Mouse (Mus musculus) T-helper 2 cell (primary cell): ENCODE results near the gene Plekha7.

Source experiments
- in situ Hi-C: fragments of 300-600 bp; cut with MboI, MseI; formaldehyde crosslinking; loops from one replicate; pipeline ENCODE4 v1.15.1; 2025; ENCODE audit warnings: high pct_unique_total_duplicates

The Plekha7 gene

DNA sequence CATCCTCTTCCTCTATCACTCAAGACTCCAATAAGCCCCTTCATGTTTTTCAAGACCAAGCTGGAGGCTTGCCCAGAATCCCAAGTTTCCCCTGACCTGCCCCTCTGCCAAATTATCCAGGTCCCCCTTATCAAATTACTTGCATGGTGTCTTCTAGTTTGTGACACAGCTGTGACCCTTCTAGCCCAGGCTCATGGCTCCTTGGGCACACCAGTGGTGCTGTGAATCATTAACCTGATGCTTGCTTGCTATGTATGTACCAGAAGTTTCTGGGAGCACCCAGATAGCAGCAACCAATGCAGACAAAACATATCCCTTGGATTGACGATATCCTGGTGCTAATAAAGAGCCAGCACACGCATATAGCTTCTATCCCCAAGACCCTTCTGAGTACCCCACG, 19.2 kb downstream of the Plekha7 start:
- in situ Hi-C loops: loop anchor here (5.0 kb wide), 1 partner anchor 37 kb away; no protein-coding TSS in a partner anchor

DNA sequence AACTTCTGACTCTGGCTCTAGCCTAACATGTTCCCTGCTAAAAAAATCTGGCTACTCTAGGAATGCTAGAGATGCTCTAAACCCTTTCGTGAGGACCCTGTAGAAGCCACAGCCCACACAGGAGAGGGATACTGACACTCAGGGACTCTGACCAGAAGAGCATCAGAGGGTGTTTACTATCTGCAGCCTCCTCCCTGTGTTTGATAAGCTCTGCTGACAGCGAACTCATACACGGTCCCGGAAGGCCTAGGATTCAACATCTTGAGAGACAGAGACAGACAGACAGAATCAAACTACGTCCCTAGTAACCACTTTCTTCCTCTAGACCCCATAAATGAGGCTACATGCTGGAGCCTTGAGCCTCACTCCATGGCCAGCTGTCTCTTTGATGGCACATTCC, 20.2 kb downstream of the Plekha7 start:
- in situ Hi-C loops: loop anchor here (5.0 kb wide), 1 partner anchor 36 kb away; no protein-coding TSS in a partner anchor

DNA sequence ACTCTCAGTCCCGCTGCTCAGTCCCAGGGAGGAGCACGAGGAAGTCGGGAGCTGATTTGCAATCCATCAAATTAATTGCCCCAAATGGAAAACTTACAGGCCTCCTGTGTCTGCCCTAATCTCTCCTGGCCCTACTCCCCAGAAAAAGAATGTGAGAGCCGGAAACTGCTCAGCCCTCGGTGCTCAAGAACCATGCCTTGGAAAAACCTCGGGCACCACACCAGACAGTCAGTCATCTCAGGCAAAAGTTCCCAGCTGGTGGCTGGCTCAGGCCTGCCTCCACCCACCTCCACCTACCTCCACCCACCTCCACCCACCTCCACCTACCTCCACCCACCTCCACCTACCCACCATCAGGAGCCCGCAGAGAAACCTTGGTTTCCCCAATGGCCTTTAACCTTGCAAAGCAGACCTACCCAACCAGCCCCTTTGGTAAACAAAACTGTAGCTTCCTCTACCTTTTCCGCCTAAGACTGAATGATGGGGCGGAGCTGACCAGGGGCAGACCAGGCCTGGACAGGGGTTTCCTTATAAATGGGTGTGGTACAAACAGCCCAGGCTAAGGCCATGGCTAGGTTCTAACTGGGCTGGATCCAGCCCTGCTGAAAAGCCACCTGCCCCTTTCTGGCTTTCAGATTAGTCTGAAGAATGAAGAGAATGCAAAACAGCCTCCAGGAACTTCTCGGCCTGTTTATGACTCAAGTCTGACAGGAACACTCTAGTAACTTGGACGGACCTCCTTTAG, 21.4 kb downstream of the Plekha7 start:
- in situ Hi-C loops: loop anchor here (5.0 kb wide), 1 partner anchor 34 kb away; no protein-coding TSS in a partner anchor

DNA sequence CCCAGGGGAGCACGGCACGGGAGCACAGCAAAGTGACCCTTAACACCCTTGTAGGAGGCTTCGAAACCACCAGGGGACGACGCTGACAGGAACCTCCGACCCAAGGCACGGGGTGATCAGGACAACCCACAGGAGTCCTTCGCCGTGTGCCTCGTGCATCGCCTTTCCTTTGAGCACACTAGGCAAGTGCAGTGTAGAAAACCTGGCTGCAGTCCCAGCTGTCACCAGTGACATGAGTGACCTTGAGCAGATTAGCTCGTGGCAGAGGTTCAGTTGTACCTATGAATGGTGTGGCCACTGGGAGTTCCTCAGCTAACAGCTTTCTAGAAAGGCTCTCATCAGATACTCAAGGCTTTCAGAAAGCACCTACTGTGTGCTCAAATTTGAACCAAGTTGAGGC, 22.0 kb downstream of the Plekha7 start:
- in situ Hi-C loops: loop anchor here (5.0 kb wide), 1 partner anchor 34 kb away; no protein-coding TSS in a partner anchor

DNA sequence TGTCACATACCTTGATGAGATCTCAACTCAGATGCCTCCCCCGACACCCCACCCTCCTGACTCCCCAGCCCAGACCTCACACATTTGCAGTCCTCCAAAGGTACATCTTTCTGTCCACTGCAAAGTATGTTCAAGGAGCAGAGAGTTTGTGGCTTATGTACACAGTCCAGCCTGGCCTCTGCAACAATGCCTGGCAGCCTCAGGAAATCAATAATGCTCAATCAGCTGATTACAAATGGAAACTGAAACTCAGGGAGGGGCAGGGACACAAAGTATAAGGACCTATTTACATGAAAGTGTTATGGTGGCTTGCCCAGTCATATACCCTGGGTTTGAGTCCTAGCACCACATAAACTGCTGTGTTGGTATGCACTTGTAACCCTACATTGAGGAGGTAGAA, 23.0 kb downstream of the Plekha7 start:
- in situ Hi-C loops: loop anchor here (5.0 kb wide), 1 partner anchor 33 kb away; no protein-coding TSS in a partner anchor

DNA sequence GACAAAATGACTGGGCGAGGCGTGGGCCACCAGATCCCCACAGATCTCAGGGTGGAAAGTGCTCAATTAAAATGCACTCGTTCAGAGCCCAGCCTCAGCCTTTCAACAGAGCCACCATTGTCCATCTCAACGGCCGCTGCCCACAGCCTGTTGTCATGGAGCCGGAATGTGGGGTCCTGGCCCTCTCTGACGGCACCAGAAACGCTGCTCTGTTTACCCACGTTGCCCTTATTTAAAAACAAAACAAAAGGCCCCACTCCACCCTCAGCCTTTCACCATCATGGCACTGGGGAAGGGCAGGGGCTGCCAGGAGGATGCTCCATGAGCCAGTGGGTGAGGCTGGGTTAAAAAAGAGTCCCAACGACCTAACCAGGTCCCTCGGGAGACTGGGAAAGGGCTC, 25.4 kb downstream of the Plekha7 start:
- in situ Hi-C loops: no loop called here

DNA sequence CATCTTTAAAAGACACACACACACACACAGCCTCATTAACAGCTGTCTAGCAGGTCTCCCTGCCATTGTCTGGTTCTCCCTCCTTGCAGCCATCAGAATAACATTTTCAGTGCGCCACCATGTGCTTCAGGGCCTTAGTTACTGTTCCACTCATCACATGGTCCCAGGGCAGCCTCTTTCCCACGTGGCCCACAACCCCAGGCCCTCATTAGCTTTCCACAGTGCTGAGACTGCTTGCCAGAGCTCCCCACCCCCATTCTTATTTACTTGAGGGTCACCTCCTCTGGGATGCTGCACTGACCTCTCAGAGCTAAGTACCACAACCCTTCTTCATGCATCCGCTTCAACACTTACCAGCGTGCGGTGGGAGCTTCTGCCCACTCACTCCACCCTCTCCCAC, 28.1 kb downstream of the Plekha7 start:
- in situ Hi-C loops: no loop called here

DNA sequence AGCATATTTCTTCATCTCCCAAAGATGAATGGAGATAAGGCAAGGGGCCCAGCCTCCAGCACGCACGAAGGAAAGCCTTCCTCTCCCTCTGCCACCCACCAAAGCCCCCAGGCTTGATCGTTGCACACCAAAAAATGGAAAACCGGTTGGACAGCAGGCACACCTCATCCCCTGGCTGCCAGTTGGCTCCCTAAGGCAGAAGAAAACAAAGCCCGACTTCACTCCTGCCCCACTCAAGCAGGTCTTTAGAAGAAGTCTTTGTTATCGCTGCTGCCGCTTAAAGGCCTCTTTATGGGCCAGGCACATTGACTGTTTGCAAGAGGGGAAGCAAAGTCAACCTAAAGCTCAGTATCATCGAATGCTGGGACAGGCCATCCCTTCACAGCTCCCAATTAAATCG, 29.9 kb downstream of the Plekha7 start:
- in situ Hi-C loops: no loop called here

DNA sequence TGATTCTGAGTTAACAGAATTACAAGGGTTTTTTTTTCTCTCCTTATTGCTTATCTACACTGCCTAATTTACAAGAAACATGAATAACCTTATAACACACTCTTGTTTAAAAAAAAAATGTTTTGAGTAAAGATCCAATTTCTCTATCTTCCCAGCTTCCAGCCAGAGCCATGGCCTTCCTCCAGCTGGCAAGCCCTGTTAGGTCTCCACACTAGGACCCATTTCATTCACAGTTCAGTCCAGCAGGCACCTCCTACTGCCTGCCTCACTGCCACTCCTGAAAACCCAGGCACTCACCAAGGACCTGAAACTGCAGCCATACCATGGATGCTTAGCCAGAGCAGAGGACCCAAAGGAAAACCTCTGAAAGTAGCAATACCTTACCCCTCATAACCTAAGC, 31.9 kb downstream of the Plekha7 start:
- in situ Hi-C loops: no loop called here

DNA sequence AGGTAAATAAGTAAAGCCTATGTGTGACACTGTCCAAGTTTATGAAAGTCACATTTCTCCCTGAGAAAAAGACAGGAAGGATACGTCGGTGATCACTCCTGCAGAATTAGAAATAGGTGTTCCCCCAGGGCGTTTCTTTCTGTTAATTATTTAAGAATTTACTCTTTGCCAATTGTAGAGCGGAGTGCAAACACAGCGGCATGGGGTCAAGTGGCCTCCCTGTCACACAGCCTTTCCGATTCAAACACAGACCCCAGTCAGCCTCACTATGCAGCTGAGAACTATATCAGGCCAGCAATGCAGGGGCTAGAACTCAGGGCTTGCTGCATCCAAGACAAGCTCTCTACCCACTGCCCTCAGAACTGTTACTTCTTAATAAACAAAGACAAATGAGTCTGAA, 35.1 kb downstream of the Plekha7 start:
- in situ Hi-C loops: no loop called here

DNA sequence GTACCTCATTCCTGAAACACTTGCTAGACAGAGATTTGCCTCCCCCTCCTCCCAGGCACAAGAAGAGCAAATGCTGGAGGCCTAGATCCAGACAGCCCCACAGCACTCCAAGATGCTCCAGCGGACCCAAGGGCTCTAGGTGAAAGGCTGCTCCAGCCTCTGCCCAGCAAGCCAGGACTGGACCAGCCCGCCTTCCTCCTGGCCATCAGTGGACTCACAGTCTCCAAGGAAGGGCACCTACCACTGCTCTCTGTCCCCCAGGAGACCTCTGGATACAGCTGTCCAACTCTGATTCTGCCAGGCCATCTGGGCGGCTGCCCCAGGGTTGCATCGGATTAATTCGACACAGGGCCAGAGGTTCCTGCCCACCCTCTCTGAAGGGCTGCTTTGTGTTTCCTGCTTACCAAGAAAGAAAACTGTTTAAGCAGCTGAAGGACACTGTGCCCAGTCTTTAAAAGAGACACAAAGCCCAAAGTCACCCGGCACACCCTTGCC, 38.6 kb downstream of the Plekha7 start:
- in situ Hi-C loops: no loop called here

DNA sequence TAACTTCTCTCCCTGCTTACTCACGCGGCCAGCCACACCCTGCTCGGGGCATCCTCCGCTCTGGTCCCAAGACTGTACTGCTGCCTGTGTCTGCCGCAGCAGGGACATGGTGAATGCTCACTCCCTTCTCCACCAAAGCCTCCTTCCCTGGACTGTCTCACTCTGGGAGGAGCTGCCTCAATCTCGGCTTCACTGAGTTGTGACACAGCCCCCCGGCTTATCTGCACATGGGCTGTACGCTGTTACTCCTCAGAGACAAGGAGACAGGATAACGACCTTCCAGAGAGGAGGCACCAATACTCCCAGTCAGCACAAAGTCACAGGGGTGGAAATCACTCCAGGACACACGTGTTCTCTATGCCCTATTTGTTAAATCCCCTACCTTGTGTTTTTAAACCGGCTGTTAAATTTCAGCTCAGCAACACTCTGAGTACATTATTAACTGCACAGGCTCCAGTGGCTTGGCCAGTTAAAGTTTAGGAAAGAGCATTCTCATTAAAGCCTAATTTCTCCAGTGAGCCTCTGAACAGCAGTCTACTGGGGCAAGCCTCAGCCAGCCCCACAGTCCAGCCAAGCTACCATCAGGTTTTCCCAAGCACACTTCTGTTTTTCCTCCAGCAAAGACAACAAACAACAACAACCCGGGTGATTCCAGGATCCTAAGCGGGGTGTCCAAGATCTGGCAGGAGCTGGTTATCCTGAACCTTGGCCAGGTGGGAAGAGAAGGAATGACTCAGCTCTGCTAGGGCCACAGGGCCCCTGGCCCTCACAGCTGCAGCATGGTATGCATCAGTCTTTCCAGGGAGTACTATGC, 39.9 kb downstream of the Plekha7 start:
- in situ Hi-C loops: no loop called here

DNA sequence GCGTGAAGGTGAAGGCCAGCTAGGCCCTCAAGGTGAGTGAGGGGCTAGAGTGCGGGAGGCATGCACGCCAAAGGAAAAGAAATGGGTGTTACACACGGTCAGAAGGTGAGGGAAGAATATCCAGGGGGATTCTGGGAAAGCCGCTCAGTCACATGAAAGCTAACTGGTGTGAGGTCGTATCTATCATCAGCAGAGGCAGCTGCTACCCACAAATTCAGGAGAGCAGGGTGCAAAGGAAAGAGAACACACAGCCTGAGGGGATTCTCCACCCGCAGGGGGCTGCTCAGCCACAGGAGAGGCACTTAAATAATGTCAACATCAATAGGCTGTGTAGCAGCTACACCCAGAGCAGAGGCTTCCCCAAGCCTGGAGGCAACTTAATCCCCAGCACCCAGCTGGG, 44.9 kb downstream of the Plekha7 start:
- in situ Hi-C loops: no loop called here

DNA sequence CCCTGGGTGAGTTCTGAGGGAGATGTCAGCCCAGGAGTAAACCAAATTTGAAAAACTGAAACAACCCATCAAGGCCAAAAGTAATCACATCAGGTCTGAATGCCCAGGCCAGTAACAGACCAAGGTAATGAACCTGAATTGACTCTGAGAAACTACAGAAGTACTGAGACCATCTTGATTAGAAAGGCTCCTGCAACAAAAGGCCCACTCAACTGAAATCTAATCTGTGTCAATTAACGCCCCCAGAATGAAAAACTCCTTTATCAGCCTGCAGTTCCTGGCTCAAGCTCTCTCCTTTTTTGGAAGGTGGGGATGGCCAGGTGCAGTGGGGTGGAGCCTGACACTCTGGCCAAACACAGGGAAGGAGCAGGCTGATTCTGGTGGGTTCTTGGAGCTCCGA, 45.7 kb downstream of the Plekha7 start:
- in situ Hi-C loops: no loop called here

DNA sequence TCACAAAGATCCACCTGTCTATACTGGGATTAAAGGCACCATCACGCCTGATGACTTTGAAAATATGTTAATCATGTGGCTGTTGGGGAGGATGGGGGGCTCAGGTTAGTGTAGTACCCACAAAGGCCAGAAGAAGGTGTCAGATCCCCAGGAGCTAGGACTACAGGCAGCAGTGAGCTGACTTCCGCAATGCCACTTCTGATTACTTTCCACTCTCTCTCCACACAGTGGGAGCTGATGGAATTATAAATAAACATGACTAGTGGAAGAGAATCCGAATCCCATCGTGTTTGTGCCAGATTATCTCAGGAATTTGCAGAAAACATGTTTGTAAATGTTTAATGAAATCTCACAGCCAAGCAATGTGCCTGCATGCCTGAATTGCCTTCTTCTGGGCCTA, 46.1 kb downstream of the Plekha7 start:
- in situ Hi-C loops: no loop called here

DNA sequence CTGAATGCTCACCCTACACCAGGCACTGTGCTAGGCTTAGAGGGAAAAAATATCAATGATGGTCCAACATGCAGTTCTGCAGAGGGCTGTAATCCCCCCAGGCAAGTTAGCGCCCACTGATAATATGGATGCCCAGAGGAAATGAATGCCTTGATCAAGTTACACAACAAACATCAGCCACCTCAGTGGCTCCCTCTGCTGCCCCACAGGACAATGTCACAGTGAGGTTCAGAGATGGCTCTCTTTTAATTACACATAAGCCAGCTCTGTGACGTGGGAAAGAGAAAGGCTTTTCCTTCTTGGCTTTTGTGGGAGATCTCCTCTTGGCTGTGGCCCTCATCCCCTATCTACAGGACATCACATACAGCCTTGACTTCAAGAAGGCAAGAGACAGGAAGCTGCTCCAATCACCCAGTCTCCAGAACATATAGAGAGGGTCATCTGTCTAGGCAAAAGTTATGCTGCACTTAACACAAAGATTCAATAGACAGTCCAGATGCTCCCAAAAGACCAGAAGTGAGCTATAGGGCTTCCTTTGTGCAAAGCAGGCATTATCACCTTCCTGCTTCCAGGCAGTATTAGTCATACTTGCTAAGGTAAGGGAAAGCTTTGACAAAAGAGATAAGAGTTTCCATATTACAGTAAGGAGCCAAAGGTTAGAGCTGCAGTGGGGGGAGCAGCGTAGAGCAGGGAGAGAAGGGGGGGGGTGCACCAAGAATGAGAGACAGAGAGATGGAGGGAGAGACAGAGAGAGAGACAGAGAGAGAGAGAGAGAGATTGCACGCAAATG, 47.2 kb downstream of the Plekha7 start:
- in situ Hi-C loops: no loop called here

DNA sequence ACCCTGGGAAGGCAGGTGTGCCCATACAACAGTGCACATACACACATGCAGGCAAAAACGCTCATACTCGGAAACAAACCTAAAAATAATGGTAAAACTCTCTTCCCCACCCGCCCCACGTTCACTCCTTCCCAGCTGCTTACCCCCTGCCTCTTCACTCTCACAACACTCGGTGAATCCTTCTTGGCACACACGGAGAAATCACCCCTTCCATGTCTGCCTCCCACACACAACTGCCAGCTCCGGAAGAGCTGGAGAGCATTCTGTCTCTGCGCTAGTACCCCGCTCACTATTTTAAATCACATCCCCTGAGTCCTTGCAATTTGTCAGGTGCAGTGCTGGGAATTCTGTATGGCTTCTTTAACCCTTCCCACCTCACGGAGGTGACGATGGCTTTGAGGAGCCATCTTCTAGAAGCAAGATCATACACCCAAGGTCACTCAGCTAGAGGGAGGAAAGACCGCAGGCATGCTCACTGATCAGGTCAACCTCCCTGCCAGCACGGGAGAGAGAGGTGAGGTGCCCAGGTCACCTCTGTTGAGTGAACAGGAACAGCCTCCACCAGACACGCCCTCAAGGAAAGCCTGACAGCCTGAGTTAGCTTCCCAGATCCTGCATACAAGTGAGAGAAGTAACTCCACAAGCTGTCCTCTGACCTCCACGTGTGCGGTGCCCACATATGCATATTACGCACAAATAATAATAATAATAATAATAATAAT, 49.6 kb downstream of the Plekha7 start:
- in situ Hi-C loops: no loop called here

DNA sequence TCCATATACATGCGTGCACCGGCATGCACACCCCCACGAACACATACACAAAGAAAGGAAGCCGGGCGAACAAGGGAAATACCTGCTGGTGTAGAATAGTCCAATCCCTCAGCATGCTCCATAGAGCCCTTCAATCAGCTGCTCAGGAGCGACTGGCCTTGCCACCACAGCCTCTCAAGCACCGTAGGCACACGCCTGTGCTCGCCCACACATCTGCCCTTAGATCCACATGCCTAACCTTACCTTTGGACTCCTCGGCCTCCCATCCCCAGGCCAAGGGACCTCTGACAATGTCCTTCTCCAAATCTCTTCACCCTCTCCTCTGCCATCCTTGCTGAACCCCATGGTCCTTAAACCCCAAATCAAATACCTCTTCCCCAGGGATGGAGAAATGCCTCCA, 50.2 kb downstream of the Plekha7 start:
- in situ Hi-C loops: no loop called here

DNA sequence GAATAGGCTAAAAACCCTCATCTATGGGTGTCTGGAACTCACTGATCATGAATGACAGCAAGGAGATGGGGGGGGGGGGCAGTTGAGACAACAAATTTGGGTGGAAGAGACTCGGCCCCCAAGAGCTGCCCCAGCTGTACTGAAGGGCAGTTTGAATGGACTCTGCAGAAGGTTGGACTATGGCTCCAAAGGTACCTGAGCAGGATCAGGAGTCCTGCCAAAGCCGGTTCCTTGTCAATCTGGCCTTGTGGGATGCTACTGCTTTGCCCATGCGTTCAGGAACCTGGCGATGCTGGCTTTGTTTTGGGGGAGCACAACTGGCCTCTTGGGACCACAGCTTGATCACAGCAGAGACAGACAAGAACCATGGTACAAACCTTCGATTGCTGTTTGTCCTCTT, 52.5 kb downstream of the Plekha7 start:
- in situ Hi-C loops: no loop called here

DNA sequence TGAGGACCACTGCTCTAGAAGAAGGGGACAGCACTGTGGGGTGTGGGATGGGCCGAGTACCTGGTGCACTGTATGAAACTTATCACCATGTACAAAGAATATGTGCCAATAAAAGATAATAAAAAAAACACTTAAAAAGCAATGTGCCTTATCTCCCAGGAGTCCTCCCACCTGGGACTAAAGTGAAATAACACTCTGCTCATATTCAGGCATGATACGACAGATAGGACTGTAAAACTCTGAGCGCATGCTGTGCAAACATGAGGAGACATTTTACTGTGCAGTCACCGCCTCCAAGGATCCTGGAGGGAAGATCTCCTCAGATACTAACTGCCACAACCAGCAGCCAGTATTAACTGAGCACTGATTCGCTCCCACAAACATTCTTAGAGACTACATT, 53.5 kb downstream of the Plekha7 start:
- in situ Hi-C loops: loop anchor here (5.0 kb wide), 1 partner anchor 33 kb away; no protein-coding TSS in a partner anchor

DNA sequence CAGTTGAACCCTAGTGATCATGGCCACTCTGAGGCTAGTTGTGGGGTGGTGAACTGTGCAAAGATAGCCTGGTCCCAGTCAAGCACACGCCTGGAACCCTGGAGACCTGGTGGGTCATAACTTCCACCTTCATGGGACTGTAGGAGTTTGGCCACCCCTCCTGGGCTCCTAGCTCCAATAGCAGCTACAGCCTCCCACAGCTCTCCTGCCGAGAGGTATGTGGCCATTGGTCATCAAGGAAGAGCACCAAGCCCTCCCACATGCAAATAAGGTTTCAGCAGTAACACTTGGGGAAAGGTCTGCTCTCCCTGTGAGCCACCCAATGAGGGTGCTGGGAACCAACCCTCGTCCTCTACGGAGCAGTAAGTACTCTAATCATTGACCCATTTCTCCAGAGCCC, 55.7 kb downstream of the Plekha7 start:
- in situ Hi-C loops: loop anchor here (5.0 kb wide), 1 partner anchor 35 kb away; no protein-coding TSS in a partner anchor
